Mouse (Mus musculus) kidney, postnatal 0 days (tissue): ENCODE measurements around the gene Srprb. TPM values are rescaled to one million over a fixed set of nuclear protein-coding genes. Genes with fewer than 3 reads are reported as not detected.

Source experiments
- ATAC-seq: fragments of 200-750 bp; cut with Nextera tagmentation; replicated peaks from 2 replicates; pipeline ENCODE4 v1.8.0; 2017; ENCODE audit warnings: low read depth, moderate number of reproducible peaks, moderate TSS enrichment, moderate library complexity; ENCODE audit not compliant: low FRiP score
- DNase-seq: peaks from one replicate; pipeline ENCODE4 v3.0.0-alpha.2; 2016; ENCODE audit warnings: low spot score
- H3K27ac ChIP-seq: fragments of 300-500 bp; sonication (generic); 2 replicates; pipeline ENCODE4 v1.5.1; 2014; ENCODE audit warnings: mild to moderate bottlenecking
- H3K27me3 ChIP-seq: fragments of 300-500 bp; sonication (generic); 2 replicates; pipeline ENCODE4 v1.6.1; 2014; ENCODE audit warnings: low read length, mixed read lengths; ENCODE audit not compliant: insufficient read depth
- H3K36me3 ChIP-seq: fragments of 300-500 bp; sonication (generic); 2 replicates; pipeline ENCODE4 v1.6.1; 2014; ENCODE audit warnings: low read length, mixed read lengths; ENCODE audit not compliant: insufficient read depth
- H3K4me1 ChIP-seq: fragments of 300-500 bp; sonication (generic); replicated peaks from 2 replicates; pipeline ENCODE4 v1.6.1; 2014; ENCODE audit warnings: antibody characterized with exemption, low read length, mixed read lengths; ENCODE audit not compliant: insufficient read depth
- H3K4me2 ChIP-seq: fragments of 300-500 bp; sonication (generic); 2 replicates; pipeline ENCODE4 v1.6.1; 2014; ENCODE audit warnings: mild to moderate bottlenecking, low read length, moderate library complexity, mixed read lengths
- H3K4me3 ChIP-seq: fragments of 300-500 bp; sonication (generic); replicated peaks from 2 replicates; pipeline ENCODE4 v1.5.1; 2014; ENCODE audit warnings: low read depth, low read length
- H3K9ac ChIP-seq: fragments of 300-500 bp; sonication (generic); 2 replicates; pipeline ENCODE4 v1.6.1; 2014; ENCODE audit warnings: low read depth, low read length
- H3K9me3 ChIP-seq: fragments of 300-500 bp; sonication (generic); replicated peaks from 2 replicates; pipeline ENCODE4 v1.6.1; 2016; ENCODE audit warnings: low read length, inconsistent platforms, mixed read lengths
- CTCF ChIP-seq: IDR thresholded peaks from 2 replicates; pipeline ENCODE4 v1.5.1; 2016; ENCODE audit warnings: antibody characterized with exemption, low read depth, mild to moderate bottlenecking, moderate library complexity
- WGBS: fragments of 180-500 bp; shearing (Covaris S2); extraction: QIAGEN DNeasy Blood & Tissue Kit; methylation state at CpG from one replicate; pipeline ENCODE4 v1.1.7; 2014; 5-methylcytosine and 5-hydroxymethylcytosine counted together
- polyA plus RNA-seq: library from polyadenylated mRNA; unstranded; fragments of >200 nt; fragmentation: Nextera tagmentation; extraction: Ambion mirVana; gene quantifications from 2 replicates; pipeline ENCODE4 v1.2.1, GENCODE M21; 2015

Srprb gene
- polyA plus RNA-seq, 1 experiment from 2014 or later = 46.2 TPM

- H3K4me1 ChIP-seq = no peaks in the 10 kb centered on the region
- no peak for ATAC-seq
- H3K9me3 ChIP-seq = no peaks in the 10 kb centered on the region
- no peaks in the 10 kb centered on the region for H3K36me3 ChIP-seq
- TF ChIP-seq CTCF = no peak
- H3K9ac ChIP-seq = no peak overlapping the region
- no peak overlapping the region for H3K27ac ChIP-seq
- H3K27me3 ChIP-seq = no peaks in the 10 kb centered on the region
- no peak overlapping the region for H3K4me3 ChIP-seq
- 77% methylated on average over 12 of the region's 12 CpGs for WGBS
- no peak overlapping the region for H3K4me2 ChIP-seq
- no peak for DNase-seq
These were observed 52.7 kb downstream of the Srprb start for GRCm38 (mm10) chr9:103149074-103149799.

GRCm38 (mm10) chr9:103147103-103147502 lies 54.8 kb downstream of the Srprb start:
- Histone ChIP-seq H3K4me2 (no peak overlapping the region), H3K36me3 (no peaks in the 10 kb centered on the region), H3K9me3 (no peaks in the 10 kb centered on the region), H3K9ac (no peak overlapping the region), H3K4me3 (no peak overlapping the region), H3K4me1 (no peaks in the 10 kb centered on the region), H3K27ac (no peak overlapping the region), H3K27me3 (no peaks in the 10 kb centered on the region)
- WGBS = 63% methylated on average over 13 of the region's 13 CpGs
- DNase-seq (no peak), ATAC-seq (no peak)
- TF ChIP-seq CTCF = no peak

- Histone ChIP-seq H3K4me2 (no peak overlapping the region; the same call in 1 of the 2 replicates), H3K36me3 (no peaks in the 10 kb centered on the region), H3K9ac (no peak overlapping the region), H3K27me3 (no peaks in the 10 kb centered on the region), H3K4me3 (no peak overlapping the region), H3K9me3 (no peaks in the 10 kb centered on the region), H3K27ac (no peak overlapping the region), H3K4me1 (no peaks in the 10 kb centered on the region)
- ATAC-seq (no peak; the same call in 1 of the 2 replicates), DNase-seq (no peak)
- TF ChIP-seq CTCF = no peak
- 33% methylated on average over 9 of the region's 9 CpGs for WGBS
These were observed 55.2 kb downstream of the Srprb start for GRCm38 (mm10) chr9:103146703-103147102.

GRCm38 (mm10) chr9:103146257-103146656 lies 55.7 kb downstream of the Srprb start:
- no peak for ATAC-seq
- no peaks in the 10 kb centered on the region for H3K9me3 ChIP-seq
- H3K27ac ChIP-seq = no peak overlapping the region
- no peak overlapping the region for H3K4me3 ChIP-seq
- H3K4me2 ChIP-seq = no peak overlapping the region; the same call in 1 of the 2 replicates
- H3K36me3 ChIP-seq = no peaks in the 10 kb centered on the region
- no peaks in the 10 kb centered on the region for H3K27me3 ChIP-seq
- no peak for TF ChIP-seq CTCF
- no peak overlapping the region for H3K9ac ChIP-seq
- DNase-seq = no peak
- 86% methylated on average over 10 of the region's 10 CpGs for WGBS
- H3K4me1 ChIP-seq = no peaks in the 10 kb centered on the region

GRCm38 (mm10) chr9:103145351-103145750 lies 56.6 kb downstream of the Srprb start:
- Histone ChIP-seq H3K9me3 (no peaks in the 10 kb centered on the region), H3K4me2 (no peak overlapping the region), H3K27me3 (no peaks in the 10 kb centered on the region), H3K27ac (no peak overlapping the region), H3K36me3 (no peaks in the 10 kb centered on the region), H3K4me3 (no peak overlapping the region), H3K9ac (no peak overlapping the region), H3K4me1 (no peaks in the 10 kb centered on the region)
- DNase-seq = no peak
- no peak for TF ChIP-seq CTCF
- 60% methylated on average over 5 of the region's 5 CpGs for WGBS
- ATAC-seq = no peak

- Histone ChIP-seq H3K27ac (no peak overlapping the region), H3K9ac (no peak overlapping the region), H3K27me3 (no peaks in the 10 kb centered on the region), H3K4me2 (no peak overlapping the region), H3K4me1 (no peaks in the 10 kb centered on the region), H3K4me3 (no peak overlapping the region), H3K9me3 (no peaks in the 10 kb centered on the region), H3K36me3 (no peaks in the 10 kb centered on the region)
- TF ChIP-seq CTCF = no peak
- no peak for DNase-seq
- ATAC-seq = no peak; the same call in 1 of the 2 replicates
- 35% methylated on average over 4 of the region's 4 CpGs for WGBS
These were observed 58.1 kb downstream of the Srprb start for GRCm38 (mm10) chr9:103143881-103144280.
